ENCODE assay signal across 8 mouse cellular contexts in genomic region chr5:132653694-132654300, GRCm38 (mm10).
DNase-seq lines count a peak whose midpoint lies in the region; ATAC-seq and TF ChIP-seq lines count a peak whose summit lies in the region.

No protein-coding gene starts in this region.

- WGBS in intestine, embryonic 15.5 days = 39% methylated on average over 6 of the region's 6 CpGs
- WGBS in intestine, postnatal 0 days = 44% methylated on average over 6 of the region's 6 CpGs
- WGBS in forebrain, embryonic 10.5 days = 57% methylated on average over 6 of the region's 6 CpGs

- ATAC-seq in intestine, embryonic 15.5 days = peak; percentile 51; the same call in 1 of the 2 replicates
- no peak for ATAC-seq in intestine, postnatal 0 days

- H3K9me3 ChIP-seq in intestine, embryonic 15.5 days = no peaks in the 10 kb centered on the region
- no peaks in the 10 kb centered on the region for H3K9me3 ChIP-seq in intestine, postnatal 0 days (ENCODE audit: control insufficient read depth)
- H3K9me3 ChIP-seq in forebrain, embryonic 10.5 days = 0 out of 2 replicates have a peak, but pooled peaks cover 4% of the 10 kb centered on the region

- DNase-seq in urinary bladder, postnatal 14 days (ENCODE audit: low spot score) = peak; percentile 37
- DNase-seq in urinary bladder, postnatal 10 days (ENCODE audit: low spot score) = no peak
- DNase-seq in heart, postnatal 36 days = peak; percentile 17 to 34
- no peak for DNase-seq in thymus, postnatal 10 days (ENCODE audit: low spot score in 2 of 2)
- no peak for DNase-seq in forebrain, embryonic 10.5 days (ENCODE audit: extremely low spot score, low spot score)
- no peak for DNase-seq in retina, embryonic 14.5 days (ENCODE audit: low spot score)

- H3K27ac ChIP-seq in intestine, embryonic 15.5 days = no peak overlapping the region
- H3K27ac ChIP-seq in intestine, postnatal 0 days (ENCODE audit: low read depth, low read length) = no peak overlapping the region
- H3K27ac ChIP-seq in forebrain, embryonic 10.5 days = no peak overlapping the region

- intact Hi-C loops in heart, postnatal 36 days (cut with DNase I) = no loop called here

- no peaks in the 10 kb centered on the region for H3K4me1 ChIP-seq in intestine, embryonic 15.5 days (replicated peaks)
- H3K4me1 ChIP-seq in intestine, postnatal 0 days (replicated peaks; ENCODE audit: control insufficient read depth, insufficient read depth, low read length) = no peaks in the 10 kb centered on the region
- H3K4me1 ChIP-seq in forebrain, embryonic 10.5 days = peaks cover 17% of the 10 kb centered on the region

- H3K4me2 ChIP-seq in intestine, embryonic 15.5 days (replicated peaks) = no peak overlapping the region
- H3K4me2 ChIP-seq in intestine, postnatal 0 days (replicated peaks; ENCODE audit: low read depth) = no peak overlapping the region

- H3K4me3 ChIP-seq in intestine, embryonic 15.5 days (replicated peaks) = no peak overlapping the region
- H3K4me3 ChIP-seq in intestine, postnatal 0 days (ENCODE audit: low read depth, low read length) = no peak overlapping the region
- H3K4me3 ChIP-seq in forebrain, embryonic 10.5 days = no peak overlapping the region

- TF ChIP-seq CTCF in intestine, postnatal 0 days (IDR thresholded peaks at IDR 0.05; ENCODE audit: low read depth) = no peak

- no peak overlapping the region for H3K9ac ChIP-seq in intestine, embryonic 15.5 days
- H3K9ac ChIP-seq in intestine, postnatal 0 days (ENCODE audit: low read depth, low read length) = no peak overlapping the region

- H3K36me3 ChIP-seq in intestine, embryonic 15.5 days = no peaks in the 10 kb centered on the region
- no peaks in the 10 kb centered on the region for H3K36me3 ChIP-seq in intestine, postnatal 0 days (ENCODE audit: control insufficient read depth, insufficient read depth)
- no peaks in the 10 kb centered on the region for H3K36me3 ChIP-seq in forebrain, embryonic 10.5 days (replicated peaks)

- H3K27me3 ChIP-seq in intestine, embryonic 15.5 days (replicated peaks) = no peaks in the 10 kb centered on the region
- no peaks in the 10 kb centered on the region for H3K27me3 ChIP-seq in intestine, postnatal 0 days (replicated peaks; ENCODE audit: control insufficient read depth, insufficient read depth, low read length)
- H3K27me3 ChIP-seq in forebrain, embryonic 10.5 days (ENCODE audit: poor library complexity, severe bottlenecking) = peaks cover 6% of the 10 kb centered on the region; the same call in 1 of the 2 replicates

Comparison
In these comparisons a context has a peak if more than half of its experiments do, and no peak if none do; other contexts are left out.
1. DNase-seq: peak in urinary bladder, postnatal 14 days (single experiment) and heart, postnatal 36 days (2 of 2); none in urinary bladder, postnatal 10 days (single experiment), thymus, postnatal 10 days (0 of 2), forebrain, embryonic 10.5 days (single experiment) and retina, embryonic 14.5 days (single experiment).